9 mouse cellular contexts compared by ENCODE assay signal in the genomic region with DNA sequence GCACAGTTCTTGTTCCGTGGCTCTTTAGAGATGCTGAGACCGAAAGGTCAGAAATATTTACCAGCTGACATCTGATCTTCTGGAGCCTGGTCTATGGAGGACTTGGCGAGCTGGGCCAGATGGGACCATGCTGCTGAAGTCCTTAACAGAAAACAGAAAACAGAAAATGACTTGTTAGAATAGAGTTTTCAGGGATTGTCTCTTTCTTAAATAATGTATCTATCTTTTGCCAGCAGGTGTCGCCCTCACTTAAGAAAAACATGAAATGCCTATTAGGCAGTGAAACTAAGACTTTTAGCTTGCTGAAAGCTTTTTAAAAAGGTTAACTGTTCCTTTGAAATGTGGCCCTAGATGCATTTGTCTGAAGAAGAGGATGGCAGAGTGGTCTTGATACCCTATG. TPM values are rescaled to one million over a fixed set of nuclear protein-coding genes. Genes with fewer than 3 reads are reported as not detected.
DNase-seq lines count a peak whose midpoint lies in the region; ATAC-seq and TF ChIP-seq lines count a peak whose summit lies in the region.
"Had no signal": no experiment of that assay in that cellular context is flagged by ENCODE, and none has a peak within 500 bp of the region (broad histone marks: within the 10 kb centered on the region; RNA-seq: fewer than 3 reads in every experiment).

No protein-coding gene starts in this region.

- intact Hi-C loops in heart, postnatal 36 days (cut with DNase I): loop anchor here (5.0 kb wide), 1 partner anchor 322 kb away; no protein-coding TSS in a partner anchor

- peak; percentile 69 for TF ChIP-seq CTCF in forebrain, postnatal 0 days (IDR thresholded peaks at IDR 0.05; ENCODE audit: low read depth)

- H3K4me1 ChIP-seq in forebrain, postnatal 0 days (ENCODE audit: insufficient read depth): no peaks in the 10 kb centered on the region
- H3K4me1 ChIP-seq in forebrain, embryonic 10.5 days: no peaks in the 10 kb centered on the region
- H3K4me1 ChIP-seq in neural tube, embryonic 11.5 days (ENCODE audit: control insufficient read depth, insufficient read depth, low read length): no peaks in the 10 kb centered on the region
- H3K4me1 ChIP-seq in neural tube, embryonic 15.5 days: peaks cover 18% of the 10 kb centered on the region
- H3K4me1 ChIP-seq: limb, embryonic 12.5 days had no signal

- H3K4me2 ChIP-seq in forebrain, postnatal 0 days (ENCODE audit: low read depth): no peak overlapping the region
- no peak overlapping the region for H3K4me2 ChIP-seq in neural tube, embryonic 11.5 days (ENCODE audit: low read depth)
- H3K4me2 ChIP-seq in neural tube, embryonic 15.5 days: no peak overlapping the region
- H3K4me2 ChIP-seq: limb, embryonic 12.5 days had no signal

- peak overlapping the region; percentile 15; the same call in 1 of the 2 replicates for H3K27ac ChIP-seq in forebrain, postnatal 0 days (ENCODE audit: low read depth, low read length)
- no peak overlapping the region for H3K27ac ChIP-seq in forebrain, embryonic 10.5 days
- H3K27ac ChIP-seq in neural tube, embryonic 11.5 days (ENCODE audit: low read depth, low read length): no peak overlapping the region
- H3K27ac ChIP-seq in neural tube, embryonic 15.5 days (replicated peaks): no peak overlapping the region
- H3K27ac ChIP-seq: limb, embryonic 12.5 days had no signal

- no peak for ATAC-seq in forebrain, postnatal 0 days
- ATAC-seq in neural tube, embryonic 11.5 days (ENCODE audit: insufficient read depth, low FRiP score, low TSS enrichment): no peak
- ATAC-seq in neural tube, embryonic 15.5 days (ENCODE audit: low FRiP score): no peak
- ATAC-seq in megakaryocyte, adult 5-6 weeks (ENCODE audit: poor library complexity, severe bottlenecking): no peak

- no peak overlapping the region for H3K4me3 ChIP-seq in forebrain, postnatal 0 days (ENCODE audit: low read depth, low read length)
- no peak overlapping the region for H3K4me3 ChIP-seq in forebrain, embryonic 10.5 days
- no peak overlapping the region for H3K4me3 ChIP-seq in neural tube, embryonic 11.5 days (ENCODE audit: low read depth, low read length)
- no peak overlapping the region for H3K4me3 ChIP-seq in neural tube, embryonic 15.5 days (replicated peaks)
- H3K4me3 ChIP-seq: limb, embryonic 12.5 days had no signal

- no peaks in the 10 kb centered on the region for H3K27me3 ChIP-seq in forebrain, postnatal 0 days (ENCODE audit: insufficient read depth, low read length)
- no peaks in the 10 kb centered on the region for H3K27me3 ChIP-seq in forebrain, embryonic 10.5 days (ENCODE audit: poor library complexity, severe bottlenecking)
- H3K27me3 ChIP-seq in neural tube, embryonic 11.5 days (ENCODE audit: control insufficient read depth, insufficient read depth, low read length): no peaks in the 10 kb centered on the region
- H3K27me3 ChIP-seq in neural tube, embryonic 15.5 days (replicated peaks): no peaks in the 10 kb centered on the region
- H3K27me3 ChIP-seq: limb, embryonic 12.5 days had no signal

- H3K9ac ChIP-seq in forebrain, postnatal 0 days: no peak overlapping the region
- no peak overlapping the region for H3K9ac ChIP-seq in neural tube, embryonic 11.5 days (ENCODE audit: low read length)
- H3K9ac ChIP-seq in neural tube, embryonic 15.5 days (replicated peaks): no peak overlapping the region
- H3K9ac ChIP-seq: limb, embryonic 12.5 days had no signal

- 59% methylated on average over 4 of the region's 4 CpGs for WGBS in forebrain, postnatal 0 days
- WGBS in forebrain, embryonic 10.5 days: 61% methylated on average over 4 of the region's 4 CpGs
- WGBS in neural tube, embryonic 11.5 days: 59% methylated on average over 4 of the region's 4 CpGs
- WGBS in neural tube, embryonic 15.5 days: 56% methylated on average over 4 of the region's 4 CpGs

- H3K9me3 ChIP-seq in forebrain, postnatal 0 days (ENCODE audit: low read length): no peaks in the 10 kb centered on the region
- peaks cover 6% of the 10 kb centered on the region; the same call in 1 of the 2 replicates for H3K9me3 ChIP-seq in forebrain, embryonic 10.5 days
- no peaks in the 10 kb centered on the region for H3K9me3 ChIP-seq in neural tube, embryonic 11.5 days (ENCODE audit: control insufficient read depth, low read length)
- H3K9me3 ChIP-seq in neural tube, embryonic 15.5 days (replicated peaks): no peaks in the 10 kb centered on the region
- H3K9me3 ChIP-seq: limb, embryonic 12.5 days had no signal

- peaks cover 9% of the 10 kb centered on the region; the same call in 1 of the 2 replicates for H3K36me3 ChIP-seq in forebrain, postnatal 0 days (ENCODE audit: insufficient read depth)
- peaks cover 56% of the 10 kb centered on the region for H3K36me3 ChIP-seq in forebrain, embryonic 10.5 days (replicated peaks)
- no peaks in the 10 kb centered on the region for H3K36me3 ChIP-seq in neural tube, embryonic 11.5 days (ENCODE audit: control insufficient read depth, insufficient read depth, low read length)
- H3K36me3 ChIP-seq in neural tube, embryonic 15.5 days: peaks cover 14% of the 10 kb centered on the region

- peak; percentile 72 for DNase-seq in forebrain, postnatal 0 days
- DNase-seq in forebrain, embryonic 10.5 days (ENCODE audit: extremely low spot score, low spot score): no peak
- DNase-seq in neural tube, embryonic 11.5 days (ENCODE audit: low spot score): peak; percentile 46
- peak; percentile 74 for DNase-seq in c-Kit-positive CD71-positive TER-119-negative erythroid progenitor cells, embryonic 14.5 days (ENCODE audit: low read depth)
- peak; percentile 64 to 74 for DNase-seq in heart, postnatal 36 days
- DNase-seq in mesoderm, embryonic 11.5 days (ENCODE audit: low read depth, low spot score): peak; percentile 63

RNA-seq across cellular contexts. Expression of a gene that starts 55.2 kb away (rescaled TPM):
- 56.9 and 71.6 TPM in 2 replicates for total RNA-seq in forebrain, postnatal 0 days (2014; rRNA removed)
- 13.1 and 19.9 TPM in 2 replicates for polyA plus RNA-seq in forebrain, postnatal 0 days (2015; fragmentation: Nextera tagmentation; extraction: Ambion mirVana)
- polyA plus RNA-seq in forebrain, embryonic 10.5 days (2016; fragmentation: Nextera tagmentation; extraction: Ambion mirVana): 11.3 and 12.0 TPM in 2 replicates
- polyA plus RNA-seq in neural tube, embryonic 11.5 days (2014; fragmentation: Nextera tagmentation; extraction: Ambion mirVana): 17.1 and 18.2 TPM in 2 replicates
- 20.5 and 23.6 TPM in 2 replicates for polyA plus RNA-seq in neural tube, embryonic 15.5 days (2015; fragmentation: Nextera tagmentation; extraction: Ambion mirVana)
- total RNA-seq in heart, postnatal 36 days (2021): 10 to 100 TPM; 28.1 to 34.1 TPM
- total RNA-seq in megakaryocyte, adult 5-6 weeks (2015): 16.3 and 19.1 TPM in 2 replicates
- 17.9 and 20.4 TPM in 2 replicates for total RNA-seq in megakaryocyte, adult 5-6 weeks (2017)
